Mouse (Mus musculus) embryo, embryonic 10 days (tissue): ENCODE measurements at regions not wholly inside any gene's neighbourhood (a gene's known extent, or its start where the extent isn't known, plus 50 kb on each side); places are given as distances from the start of the nearest gene placed in this dataset.
A peak's percentile ranks its signal among the peaks of the same experiment; 100 is the strongest.

Experiments used
- DNase-seq: peaks from one replicate; pipeline ENCODE4 v3.0.0-alpha.2; 2015; ENCODE audit warnings: low spot score

GRCm38 (mm10) chr3:120123155-120123554, 338.9 kb upstream of the Ptbp2 start:
- DNase-seq, result no peak

- DNase-seq, result no peak
These were observed 299.1 kb upstream of the Ptbp2 start for GRCm38 (mm10) chr3:120083171-120083932.

GRCm38 (mm10) chr3:120073528-120073927, 289.3 kb upstream of the Ptbp2 start:
- DNase-seq, result no peak

- no peak for DNase-seq
These were observed 281.4 kb upstream of the Ptbp2 start for GRCm38 (mm10) chr3:120065714-120066113.

GRCm38 (mm10) chr3:120064854-120065480, 280.7 kb upstream of the Ptbp2 start:
- peak; percentile 14 for DNase-seq

- no peak for DNase-seq
These were observed 278.0 kb upstream of the Ptbp2 start for GRCm38 (mm10) chr3:120062264-120062663.

GRCm38 (mm10) chr3:120059959-120060358, 275.7 kb upstream of the Ptbp2 start:
- peak; percentile 38 for DNase-seq

GRCm38 (mm10) chr3:120055216-120056154, 271.2 kb upstream of the Ptbp2 start:
- no peak for DNase-seq

GRCm38 (mm10) chr3:120047238-120047637, 263.0 kb upstream of the Ptbp2 start:
- no peak for DNase-seq

- no peak for DNase-seq
These were observed 253.3 kb upstream of the Ptbp2 start for GRCm38 (mm10) chr3:120037526-120037925.

- no peak for DNase-seq
These were observed 235.8 kb upstream of the Ptbp2 start for GRCm38 (mm10) chr3:120019826-120020683.

- DNase-seq, result no peak
These were observed 231.1 kb upstream of the Ptbp2 start for GRCm38 (mm10) chr3:120015376-120015775.

GRCm38 (mm10) chr3:120011861-120012260, 227.6 kb upstream of the Ptbp2 start:
- no peak for DNase-seq

GRCm38 (mm10) chr3:120008110-120008509, 223.8 kb upstream of the Ptbp2 start:
- DNase-seq, result no peak

GRCm38 (mm10) chr3:120004588-120004987, 220.3 kb upstream of the Ptbp2 start:
- no peak for DNase-seq

- DNase-seq, result no peak
These were observed 216.0 kb upstream of the Ptbp2 start for GRCm38 (mm10) chr3:120000281-120000680.

- DNase-seq, result no peak
These were observed 212.2 kb upstream of the Ptbp2 start for GRCm38 (mm10) chr3:119996258-119996988.

- DNase-seq, result peak; percentile 9
These were observed 211.5 kb upstream of the Ptbp2 start for GRCm38 (mm10) chr3:119995781-119996180.

GRCm38 (mm10) chr3:119987245-119987852, 203.1 kb upstream of the Ptbp2 start:
- no peak for DNase-seq

GRCm38 (mm10) chr3:119977349-119977748, 193.1 kb upstream of the Ptbp2 start:
- no peak for DNase-seq
